In genomic region chr9:21591127-21591830, GRCm38 (mm10) we compare ENCODE assay signal across 10 mouse cellular contexts. TPM values are rescaled to one million over a fixed set of nuclear protein-coding genes. Genes with fewer than 3 reads are reported as not detected.
DNase-seq lines count a peak whose midpoint lies in the region; ATAC-seq and TF ChIP-seq lines count a peak whose summit lies in the region.
"Had no signal": no experiment of that assay in that cellular context is flagged by ENCODE, and none has a peak within 500 bp of the region (broad histone marks: within the 10 kb centered on the region; RNA-seq: fewer than 3 reads in every experiment).

No protein-coding gene starts in this region.

- H3K9me3 ChIP-seq in midbrain, embryonic 10.5 days (replicated peaks), result no peaks in the 10 kb centered on the region
- H3K9me3 ChIP-seq in midbrain, embryonic 11.5 days (ENCODE audit: control insufficient read depth, low read length), result no peaks in the 10 kb centered on the region
- H3K9me3 ChIP-seq in limb, embryonic 13.5 days, result no peaks in the 10 kb centered on the region
- H3K9me3 ChIP-seq in stomach, embryonic 16.5 days (replicated peaks; ENCODE audit: control insufficient read depth, low read length), result no peaks in the 10 kb centered on the region

- no peak overlapping the region for H3K4me3 ChIP-seq in gastrocnemius, adult 2 months
- peak overlapping the region; percentile 92 for H3K4me3 ChIP-seq in midbrain, embryonic 10.5 days
- no peak overlapping the region for H3K4me3 ChIP-seq in midbrain, embryonic 11.5 days (ENCODE audit: low read depth, low read length)
- H3K4me3 ChIP-seq in limb, embryonic 13.5 days, result peak overlapping the region; percentile 89
- no peak overlapping the region; the same call in 1 of the 2 replicates for H3K4me3 ChIP-seq in stomach, embryonic 16.5 days (replicated peaks; ENCODE audit: low read length)

- peaks cover 71% of the 10 kb centered on the region for H3K36me3 ChIP-seq in midbrain, embryonic 10.5 days
- H3K36me3 ChIP-seq in midbrain, embryonic 11.5 days (ENCODE audit: control insufficient read depth, insufficient read depth, low read length), result peaks cover 23% of the 10 kb centered on the region
- H3K36me3 ChIP-seq in limb, embryonic 13.5 days, result peaks cover 66% of the 10 kb centered on the region
- H3K36me3 ChIP-seq in stomach, embryonic 16.5 days (ENCODE audit: control insufficient read depth, insufficient read depth, low read length), result peaks cover 15% of the 10 kb centered on the region; the same call in 1 of the 2 replicates

- no peak for ATAC-seq in midbrain, embryonic 11.5 days (ENCODE audit: low FRiP score)
- ATAC-seq in limb, embryonic 13.5 days (ENCODE audit: low FRiP score, low read depth), result no peak
- ATAC-seq in stomach, embryonic 16.5 days (ENCODE audit: insufficient read depth, low FRiP score), result no peak

- H3K4me2 ChIP-seq in midbrain, embryonic 11.5 days, result no peak overlapping the region
- peak overlapping the region; percentile 96 for H3K4me2 ChIP-seq in limb, embryonic 13.5 days (replicated peaks)
- H3K4me2 ChIP-seq in stomach, embryonic 16.5 days (ENCODE audit: low read depth, low read length), result peak overlapping the region; percentile 81; the same call in 1 of the 2 replicates

- 87% methylated on average over 6 of the region's 6 CpGs for WGBS in midbrain, embryonic 10.5 days
- WGBS in midbrain, embryonic 11.5 days, result 86% methylated on average over 6 of the region's 6 CpGs
- WGBS in limb, embryonic 13.5 days, result 83% methylated on average over 6 of the region's 6 CpGs
- 80% methylated on average over 6 of the region's 6 CpGs for WGBS in stomach, embryonic 16.5 days

- DNase-seq in gastrocnemius, adult 2 months, result no peak
- no peak for DNase-seq in gastrocnemius, adult 18-20 months (ENCODE audit: low spot score)
- DNase-seq in midbrain, embryonic 10.5 days (ENCODE audit: low spot score), result no peak
- DNase-seq in midbrain, embryonic 11.5 days (ENCODE audit: low spot score, missing footprints), result no peak
- DNase-seq in right cerebral cortex, adult 2 months (ENCODE audit: low spot score in 2 of 2), result no peak
- no peak for DNase-seq in spleen, postnatal 36 days (ENCODE audit: low spot score in 2 of 2)
- DNase-seq: embryo, embryonic 11 days; layer of hippocampus, postnatal 36 days had no signal

- intact Hi-C loops in gastrocnemius, adult 2 months (cut with DNase I), result no loop called here

- peak overlapping the region; percentile 86; the same call in 1 of the 2 replicates for H3K27ac ChIP-seq in gastrocnemius, adult 2 months
- no peak overlapping the region for H3K27ac ChIP-seq in midbrain, embryonic 10.5 days (replicated peaks)
- no peak overlapping the region for H3K27ac ChIP-seq in midbrain, embryonic 11.5 days (ENCODE audit: low read depth, low read length)
- H3K27ac ChIP-seq in limb, embryonic 13.5 days, result 0 out of 2 replicates have a peak overlapping the region, but pooled peaks have one; percentile 2
- no peak overlapping the region for H3K27ac ChIP-seq in stomach, embryonic 16.5 days (ENCODE audit: low read length)

- TF ChIP-seq CTCF in gastrocnemius, adult 2 months (IDR thresholded peaks at IDR 0.05), result no peak

- H3K4me1 ChIP-seq in midbrain, embryonic 10.5 days, result peaks cover 37% of the 10 kb centered on the region
- H3K4me1 ChIP-seq in midbrain, embryonic 11.5 days (ENCODE audit: control insufficient read depth, insufficient read depth, low read length), result peaks cover 12% of the 10 kb centered on the region
- peaks cover 29% of the 10 kb centered on the region for H3K4me1 ChIP-seq in limb, embryonic 13.5 days
- peaks cover 14% of the 10 kb centered on the region for H3K4me1 ChIP-seq in stomach, embryonic 16.5 days (ENCODE audit: control insufficient read depth, insufficient read depth, low read length)

- H3K9ac ChIP-seq in midbrain, embryonic 11.5 days (ENCODE audit: low read length), result no peak overlapping the region
- no peak overlapping the region for H3K9ac ChIP-seq in limb, embryonic 13.5 days
- no peak overlapping the region for H3K9ac ChIP-seq in stomach, embryonic 16.5 days (ENCODE audit: low read length)

- no peaks in the 10 kb centered on the region for H3K27me3 ChIP-seq in midbrain, embryonic 10.5 days (ENCODE audit: low read depth, poor library complexity, severe bottlenecking)
- no peaks in the 10 kb centered on the region for H3K27me3 ChIP-seq in midbrain, embryonic 11.5 days (ENCODE audit: control insufficient read depth, insufficient read depth, low read length)
- H3K27me3 ChIP-seq in limb, embryonic 13.5 days, result no peaks in the 10 kb centered on the region
- no peaks in the 10 kb centered on the region for H3K27me3 ChIP-seq in stomach, embryonic 16.5 days (ENCODE audit: control insufficient read depth, insufficient read depth, low read length)

RNA-seq across cellular contexts. Expression of gene Timm29, which starts 1.2 kb away (rescaled TPM):
- 10 to 100 TPM; 44.1 to 48.3 TPM for total RNA-seq in gastrocnemius, adult 2 months (2021)
- 10 to 100 TPM; 45.7 to 46.6 TPM for total RNA-seq in gastrocnemius, adult 18-20 months (2021)
- polyA plus RNA-seq in midbrain, embryonic 10.5 days (2016; fragmentation: Nextera tagmentation; extraction: Ambion mirVana), result 32.0 and 37.1 TPM in 2 replicates
- polyA plus RNA-seq in midbrain, embryonic 11.5 days (2014; fragmentation: Nextera tagmentation; extraction: Ambion mirVana), result 57.9 and 59.9 TPM in 2 replicates
- polyA plus RNA-seq in limb, embryonic 13.5 days (2015; fragmentation: Nextera tagmentation; extraction: Ambion mirVana), result 30.3 and 30.4 TPM in 2 replicates
- polyA plus RNA-seq in stomach, embryonic 16.5 days (2015; fragmentation: Nextera tagmentation; extraction: Ambion mirVana), result 19.9 and 22.9 TPM in 2 replicates

RNA-seq across cellular contexts. Expression of gene Yipf2, which starts 1.3 kb away (rescaled TPM):
- total RNA-seq in gastrocnemius, adult 2 months (2021), result 1 to 10 TPM; 5.8 to 6.9 TPM
- 1 to 10 TPM; 5.3 to 5.6 TPM for total RNA-seq in gastrocnemius, adult 18-20 months (2021)
- 20.4 and 21.6 TPM in 2 replicates for polyA plus RNA-seq in midbrain, embryonic 10.5 days (2016; fragmentation: Nextera tagmentation; extraction: Ambion mirVana)
- 14.8 and 15.1 TPM in 2 replicates for polyA plus RNA-seq in midbrain, embryonic 11.5 days (2014; fragmentation: Nextera tagmentation; extraction: Ambion mirVana)
- 23.9 and 27.5 TPM in 2 replicates for polyA plus RNA-seq in limb, embryonic 13.5 days (2015; fragmentation: Nextera tagmentation; extraction: Ambion mirVana)
- polyA plus RNA-seq in stomach, embryonic 16.5 days (2015; fragmentation: Nextera tagmentation; extraction: Ambion mirVana), result 34.0 and 39.4 TPM in 2 replicates

RNA-seq across cellular contexts. Expression of gene Smarca4, which starts 24.7 kb away (rescaled TPM):
- total RNA-seq in gastrocnemius, adult 2 months (2021), result 10 to 100 TPM; 39.0 to 40.7 TPM
- total RNA-seq in gastrocnemius, adult 18-20 months (2021), result 10 to 100 TPM; 38.6 to 42.1 TPM
- polyA plus RNA-seq in midbrain, embryonic 10.5 days (2016; fragmentation: Nextera tagmentation; extraction: Ambion mirVana), result 139 and 162 TPM in 2 replicates
- 126 and 136 TPM in 2 replicates for polyA plus RNA-seq in midbrain, embryonic 11.5 days (2014; fragmentation: Nextera tagmentation; extraction: Ambion mirVana)
- 91.8 and 99.5 TPM in 2 replicates for polyA plus RNA-seq in limb, embryonic 13.5 days (2015; fragmentation: Nextera tagmentation; extraction: Ambion mirVana)
- 63.2 and 65.0 TPM in 2 replicates for polyA plus RNA-seq in stomach, embryonic 16.5 days (2015; fragmentation: Nextera tagmentation; extraction: Ambion mirVana)

RNA-seq across cellular contexts. Expression of gene Carm1, which starts 44.6 kb away (rescaled TPM):
- total RNA-seq in gastrocnemius, adult 2 months (2021), result 10 to 100 TPM; 54.6 to 57.2 TPM
- 10 to 100 TPM; 55.5 to 66.5 TPM for total RNA-seq in gastrocnemius, adult 18-20 months (2021)
- 54.3 and 57.5 TPM in 2 replicates for polyA plus RNA-seq in midbrain, embryonic 10.5 days (2016; fragmentation: Nextera tagmentation; extraction: Ambion mirVana)
- polyA plus RNA-seq in midbrain, embryonic 11.5 days (2014; fragmentation: Nextera tagmentation; extraction: Ambion mirVana), result 53.4 and 63.1 TPM in 2 replicates
- 55.2 and 56.0 TPM in 2 replicates for polyA plus RNA-seq in limb, embryonic 13.5 days (2015; fragmentation: Nextera tagmentation; extraction: Ambion mirVana)
- polyA plus RNA-seq in stomach, embryonic 16.5 days (2015; fragmentation: Nextera tagmentation; extraction: Ambion mirVana), result 15.6 and 16.1 TPM in 2 replicates

Comparison
In these comparisons a context has a peak if more than half of its experiments do, and no peak if none do; other contexts are left out.
1. H3K4me3 ChIP-seq: peak in midbrain, embryonic 10.5 days (single experiment) and limb, embryonic 13.5 days (single experiment); none in gastrocnemius, adult 2 months (single experiment), midbrain, embryonic 11.5 days (single experiment) and stomach, embryonic 16.5 days (single experiment).
2. H3K27ac ChIP-seq: peak in gastrocnemius, adult 2 months (single experiment) and limb, embryonic 13.5 days (single experiment); none in midbrain, embryonic 10.5 days (single experiment), midbrain, embryonic 11.5 days (single experiment) and stomach, embryonic 16.5 days (single experiment).